Mouse (Mus musculus): ENCODE data around the gene Nek2. TPM values are rescaled to one million over a fixed set of nuclear protein-coding genes. Genes with fewer than 3 reads are reported as not detected.

Gene Nek2
- polyA plus RNA-seq, 1 experiment from 2014 or later: 31.7 TPM

- H3K9me3 ChIP-seq: peaks cover 5% of the 10 kb centered on the region; the same call in 1 of the 2 replicates
- no peak overlapping the region for H3K4me2 ChIP-seq
- ATAC-seq (ENCODE audit: extremely low read depth, insufficient number of reproducible peaks, low FRiP score, low TSS enrichment): no peak
- no peak overlapping the region for H3K27ac ChIP-seq (replicated peaks)
- H3K36me3 ChIP-seq: no peaks in the 10 kb centered on the region
- WGBS: 60% methylated on average over 5 of the region's 5 CpGs
- H3K9ac ChIP-seq: no peak overlapping the region
- H3K27me3 ChIP-seq (replicated peaks): no peaks in the 10 kb centered on the region
- no peak overlapping the region for H3K4me3 ChIP-seq
- peaks cover 29% of the 10 kb centered on the region; the same call in 1 of the 2 replicates for H3K4me1 ChIP-seq
Observed at GRCm38 (mm10) chr1:191861247-191861646, 40.0 kb downstream of the Nek2 start.

GRCm38 (mm10) chr1:191863833-191864550 lies 42.7 kb downstream of the Nek2 start:
- 76% methylated on average over 4 of the region's 4 CpGs for WGBS
- H3K9ac ChIP-seq: no peak overlapping the region
- no peak overlapping the region for H3K4me2 ChIP-seq
- no peaks in the 10 kb centered on the region for H3K9me3 ChIP-seq
- peaks cover 5% of the 10 kb centered on the region; the same call in 1 of the 2 replicates for H3K27me3 ChIP-seq (replicated peaks)
- no peaks in the 10 kb centered on the region for H3K36me3 ChIP-seq
- ATAC-seq (ENCODE audit: extremely low read depth, insufficient number of reproducible peaks, low FRiP score, low TSS enrichment): no peak
- H3K4me1 ChIP-seq: peaks cover 29% of the 10 kb centered on the region; the same call in 1 of the 2 replicates
- no peak overlapping the region for H3K4me3 ChIP-seq
- no peak overlapping the region for H3K27ac ChIP-seq (replicated peaks)

- H3K4me3 ChIP-seq: no peak overlapping the region
- no peak overlapping the region for H3K4me2 ChIP-seq
- H3K27ac ChIP-seq (replicated peaks): no peak overlapping the region
- no peak for ATAC-seq (ENCODE audit: extremely low read depth, insufficient number of reproducible peaks, low FRiP score, low TSS enrichment)
- peaks cover 29% of the 10 kb centered on the region; the same call in 1 of the 2 replicates for H3K4me1 ChIP-seq
- H3K9me3 ChIP-seq: no peaks in the 10 kb centered on the region
- 71% methylated on average over 8 of the region's 8 CpGs for WGBS
- peaks cover 5% of the 10 kb centered on the region; the same call in 1 of the 2 replicates for H3K27me3 ChIP-seq (replicated peaks)
- H3K9ac ChIP-seq: no peak overlapping the region
- no peaks in the 10 kb centered on the region for H3K36me3 ChIP-seq
Observed at GRCm38 (mm10) chr1:191864551-191865027, 43.3 kb downstream of the Nek2 start.

- ATAC-seq (ENCODE audit: extremely low read depth, insufficient number of reproducible peaks, low FRiP score, low TSS enrichment): no peak
- Histone ChIP-seq H3K9ac (no peak overlapping the region), H3K4me3 (no peak overlapping the region), H3K4me2 (no peak overlapping the region), H3K9me3 (no peaks in the 10 kb centered on the region), H3K4me1 (peaks cover 15% of the 10 kb centered on the region), H3K36me3 (no peaks in the 10 kb centered on the region), H3K27ac (replicated peaks) (no peak overlapping the region), H3K27me3 (replicated peaks) (peaks cover 9% of the 10 kb centered on the region; the same call in 1 of the 2 replicates)
- WGBS: 69% methylated on average over 6 of the region's 6 CpGs
Observed at GRCm38 (mm10) chr1:191872076-191872710, 50.9 kb downstream of the Nek2 start.

- 43% methylated on average over 7 of the region's 7 CpGs for WGBS
- no peak overlapping the region for H3K4me3 ChIP-seq
- H3K4me1 ChIP-seq: peaks cover 40% of the 10 kb centered on the region
- no peak overlapping the region for H3K4me2 ChIP-seq
- H3K9me3 ChIP-seq: no peaks in the 10 kb centered on the region
- ATAC-seq (ENCODE audit: extremely low read depth, insufficient number of reproducible peaks, low FRiP score, low TSS enrichment): no peak
- H3K27me3 ChIP-seq (replicated peaks): 0 out of 2 replicates have a peak, but pooled peaks cover 3% of the 10 kb centered on the region
- no peak overlapping the region for H3K27ac ChIP-seq (replicated peaks)
- no peak overlapping the region for H3K9ac ChIP-seq
- no peaks in the 10 kb centered on the region for H3K36me3 ChIP-seq
Observed at GRCm38 (mm10) chr1:191875006-191875405, 53.8 kb downstream of the Nek2 start.

- H3K9ac ChIP-seq: no peak overlapping the region
Observed at GRCm38 (mm10) chr1:191875683-191876305, 54.5 kb downstream of the Nek2 start.

GRCm38 (mm10) chr1:191877681-191878080 lies 56.4 kb downstream of the Nek2 start:
- Histone ChIP-seq H3K27ac (replicated peaks) (no peak overlapping the region), H3K4me3 (no peak overlapping the region), H3K9ac (no peak overlapping the region), H3K4me2 (no peak overlapping the region), H3K27me3 (replicated peaks) (0 out of 2 replicates have a peak, but pooled peaks cover 3% of the 10 kb centered on the region), H3K9me3 (no peaks in the 10 kb centered on the region), H3K4me1 (peaks cover 66% of the 10 kb centered on the region), H3K36me3 (no peaks in the 10 kb centered on the region)
- WGBS: 68% methylated on average over 10 of the region's 10 CpGs
- no peak for ATAC-seq (ENCODE audit: extremely low read depth, insufficient number of reproducible peaks, low FRiP score, low TSS enrichment)

More at GRCm38 (mm10) chr1:191875683-191876305, 54.5 kb downstream of the Nek2 start:
- H3K9me3 ChIP-seq: no peaks in the 10 kb centered on the region
- WGBS: 68% methylated on average over 9 of the region's 9 CpGs
- ATAC-seq (ENCODE audit: extremely low read depth, insufficient number of reproducible peaks, low FRiP score, low TSS enrichment): peak; percentile 69
- H3K4me1 ChIP-seq: peaks cover 47% of the 10 kb centered on the region
- no peak overlapping the region for H3K27ac ChIP-seq (replicated peaks)
- 0 out of 2 replicates have a peak, but pooled peaks cover 3% of the 10 kb centered on the region for H3K27me3 ChIP-seq (replicated peaks)
- H3K4me2 ChIP-seq: no peak overlapping the region
- no peaks in the 10 kb centered on the region for H3K36me3 ChIP-seq
- no peak overlapping the region for H3K4me3 ChIP-seq

- H3K9me3 ChIP-seq: no peaks in the 10 kb centered on the region
- 37% methylated on average over 4 of the region's 4 CpGs for WGBS
- H3K4me2 ChIP-seq: peak overlapping the region; percentile 14; the same call in 1 of the 2 replicates
- H3K9ac ChIP-seq: no peak overlapping the region
- no peaks in the 10 kb centered on the region for H3K36me3 ChIP-seq
- peak overlapping the region; percentile 38 for H3K27ac ChIP-seq (replicated peaks)
- H3K4me3 ChIP-seq: no peak overlapping the region
- no peak for ATAC-seq (ENCODE audit: extremely low read depth, insufficient number of reproducible peaks, low FRiP score, low TSS enrichment)
- 0 out of 2 replicates have a peak, but pooled peaks cover 3% of the 10 kb centered on the region for H3K27me3 ChIP-seq (replicated peaks)
- peaks cover 73% of the 10 kb centered on the region for H3K4me1 ChIP-seq
Observed at GRCm38 (mm10) chr1:191878518-191878921, 57.3 kb downstream of the Nek2 start.

GRCm38 (mm10) chr1:191880247-191880646 lies 59.0 kb downstream of the Nek2 start:
- no peak overlapping the region for H3K4me3 ChIP-seq
- no peaks in the 10 kb centered on the region for H3K36me3 ChIP-seq
- 0 out of 2 replicates have a peak, but pooled peaks cover 9% of the 10 kb centered on the region for H3K27me3 ChIP-seq (replicated peaks)
- H3K4me1 ChIP-seq: peaks cover 68% of the 10 kb centered on the region
- WGBS: 53% methylated on average over 3 of the region's 3 CpGs
- H3K9me3 ChIP-seq: no peaks in the 10 kb centered on the region
- peak overlapping the region; percentile 53 for H3K27ac ChIP-seq (replicated peaks)
- peak; percentile 65 for ATAC-seq (ENCODE audit: extremely low read depth, insufficient number of reproducible peaks, low FRiP score, low TSS enrichment)
- H3K9ac ChIP-seq: no peak overlapping the region
- H3K4me2 ChIP-seq: peak overlapping the region; percentile 7

GRCm38 (mm10) chr1:191880921-191881609 lies 59.8 kb downstream of the Nek2 start:
- H3K27ac ChIP-seq (replicated peaks): peak overlapping the region; percentile 53
- no peaks in the 10 kb centered on the region for H3K36me3 ChIP-seq
- 0 out of 2 replicates have a peak, but pooled peaks cover 10% of the 10 kb centered on the region for H3K27me3 ChIP-seq (replicated peaks)
- 0 out of 2 replicates have a peak overlapping the region, but pooled peaks have one; percentile 19 for H3K9ac ChIP-seq
- ATAC-seq (ENCODE audit: extremely low read depth, insufficient number of reproducible peaks, low FRiP score, low TSS enrichment): no peak
- WGBS: 46% methylated on average over 8 of the region's 8 CpGs
- peaks cover 65% of the 10 kb centered on the region for H3K4me1 ChIP-seq
- H3K4me3 ChIP-seq: no peak overlapping the region
- peak overlapping the region; percentile 20; the same call in 1 of the 2 replicates for H3K4me2 ChIP-seq
- no peaks in the 10 kb centered on the region for H3K9me3 ChIP-seq
